Mouse (Mus musculus) telencephalon, adult 2 months (tissue): ENCODE data around the gene Syt5.

Experiments used
- DNase-seq: peaks from one replicate; pipeline ENCODE4 v3.0.0-alpha.2; 2011; ENCODE audit warnings: low read depth, low spot score

Gene Syt5

DNA sequence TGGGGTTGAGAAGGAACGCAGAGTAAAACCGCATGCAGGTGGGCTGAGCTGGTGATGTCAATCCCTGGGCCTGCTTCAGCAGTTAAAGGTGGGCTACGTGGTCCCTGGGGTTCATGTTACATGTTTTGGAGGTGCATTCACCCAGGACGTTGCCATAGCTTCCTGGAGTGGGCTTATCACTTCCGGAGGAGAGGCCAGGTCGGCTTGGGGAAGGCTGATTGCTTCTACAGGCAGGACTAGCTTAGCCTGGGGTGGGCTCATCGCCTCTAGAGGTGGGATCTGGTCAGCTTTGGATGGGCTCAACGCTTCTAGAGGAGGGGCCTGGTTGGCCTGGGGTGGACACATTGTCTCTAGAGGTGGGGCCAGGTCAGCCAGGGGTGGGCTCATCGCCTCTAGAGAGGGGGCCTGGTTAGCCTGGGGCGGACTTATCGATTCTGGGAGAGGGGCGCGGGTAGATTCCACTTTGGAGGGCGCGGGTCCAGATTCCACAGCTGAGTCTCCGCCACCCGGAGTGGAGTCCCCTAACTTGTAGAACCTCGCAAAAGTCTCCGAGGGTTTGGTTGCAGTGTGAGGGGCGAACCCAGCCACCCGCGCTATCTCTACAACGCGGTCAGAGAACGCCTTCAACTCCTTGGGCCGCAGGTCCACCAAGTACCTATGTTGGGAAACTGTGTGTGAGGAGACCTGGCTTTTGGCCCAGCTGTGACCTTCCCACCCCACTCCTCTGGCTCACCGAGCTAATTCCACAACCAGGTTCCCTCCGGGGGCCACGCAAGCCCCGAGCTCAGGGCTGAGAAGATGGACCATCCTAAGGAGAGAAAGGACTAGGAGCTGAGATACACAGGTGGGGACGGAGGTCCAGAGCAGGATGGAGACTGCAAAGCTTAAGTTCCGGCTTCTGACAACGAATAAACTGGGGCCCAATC is 23.9 kb downstream of the Syt5 start:
- no peak for DNase-seq

GRCm38 (mm10) chr7:4522292-4522691 is 25.0 kb downstream of the Syt5 start:
- no peak for DNase-seq

DNA sequence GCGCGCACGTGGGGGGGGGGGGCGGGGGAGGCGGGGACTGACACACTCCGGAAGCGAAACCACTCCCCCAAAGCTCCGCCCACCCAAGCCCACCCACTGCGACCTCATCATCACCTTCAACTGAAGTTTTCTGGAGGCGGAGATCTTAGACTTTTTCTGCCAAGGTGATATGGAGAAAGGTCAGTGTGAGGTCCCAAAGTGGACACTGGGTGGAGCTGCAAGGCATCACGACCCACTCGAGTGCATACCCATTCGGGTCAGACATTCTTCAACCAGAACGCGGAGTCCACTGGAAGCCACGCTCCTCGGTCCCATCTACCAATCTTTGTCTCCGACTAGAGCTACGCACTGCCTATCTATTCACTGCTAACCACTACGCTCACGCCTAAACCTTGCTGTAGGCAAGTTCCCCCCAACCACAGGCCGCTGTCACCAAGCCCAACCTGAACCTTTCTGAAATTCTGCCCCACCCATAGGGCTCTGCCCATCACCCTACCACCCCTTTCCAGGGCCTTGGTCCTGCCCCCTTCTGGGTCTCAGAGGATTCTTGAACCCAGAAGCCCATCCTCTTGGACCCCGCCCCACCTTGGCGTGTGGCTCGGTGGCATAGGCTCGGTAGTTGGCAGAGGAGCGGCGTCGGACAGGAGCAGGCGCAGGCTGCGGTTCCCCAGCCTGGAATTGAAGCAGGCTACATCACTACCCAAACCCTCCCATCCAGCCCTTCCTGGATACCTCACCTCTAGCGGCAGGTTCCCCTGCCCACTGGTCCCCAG is 25.9 kb downstream of the Syt5 start:
- no peak for DNase-seq

GRCm38 (mm10) chr7:4518487-4518886 is 28.9 kb downstream of the Syt5 start:
- DNase-seq: no peak

DNA sequence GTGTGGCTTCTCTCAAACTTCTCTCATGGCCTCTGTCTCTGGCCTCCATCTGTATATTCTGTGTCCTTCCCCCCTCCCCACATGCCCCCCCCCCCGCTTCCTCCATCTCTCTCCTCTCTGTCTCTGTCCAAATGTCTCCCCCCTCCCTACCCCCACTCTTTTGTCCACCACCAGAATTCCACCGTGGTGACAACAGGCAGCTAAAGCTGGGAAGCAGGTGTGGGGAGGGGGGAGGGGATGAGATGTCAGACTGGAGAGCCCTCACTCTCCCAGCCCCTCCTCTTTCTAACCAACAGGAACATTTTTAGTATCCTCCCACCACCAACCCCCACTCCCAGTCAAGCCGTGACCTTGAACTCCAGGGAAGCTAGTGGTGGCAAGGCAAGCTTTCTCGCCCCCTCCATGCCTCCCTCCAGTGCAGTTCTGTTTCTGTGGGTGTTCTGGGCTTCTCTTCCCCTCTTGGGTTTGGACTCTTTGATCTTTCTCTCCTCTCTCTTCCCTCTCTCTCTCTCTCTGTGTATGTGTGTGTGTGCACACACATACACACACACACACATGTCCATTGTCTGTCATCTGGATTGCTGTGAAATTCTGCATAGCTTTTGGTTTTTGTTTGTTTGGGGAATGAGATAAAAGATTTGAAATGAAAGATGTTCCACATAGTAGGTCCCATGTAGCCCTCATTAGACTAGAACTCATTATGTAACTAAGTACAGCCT is 30.9 kb downstream of the Syt5 start, which contains the start of gene Tnnt1:
TSS of gene Tnnt1 (minus strand) at position 51 of the 719 bp plus-strand sequence.
- no peak for DNase-seq

DNA sequence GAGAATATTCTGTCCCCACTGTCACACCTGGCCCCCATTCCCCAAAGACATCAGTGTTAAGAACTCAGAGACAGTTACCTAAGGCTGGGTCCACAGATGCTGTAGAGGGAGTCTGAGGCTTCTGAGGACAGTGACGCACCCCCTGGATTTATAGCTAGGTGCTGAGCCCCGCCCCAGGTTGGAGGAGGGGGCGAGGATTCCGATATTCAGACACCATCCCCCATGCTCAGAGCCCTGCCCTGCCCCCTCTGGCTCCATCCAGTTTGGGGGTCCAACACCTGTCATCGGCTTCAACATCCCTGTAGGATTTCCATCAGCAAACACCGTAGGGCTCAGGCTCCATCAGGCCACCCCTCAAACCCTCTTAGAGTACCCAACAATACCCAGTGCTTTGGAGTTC is 31.5 kb downstream of the Syt5 start:
- no peak for DNase-seq

DNA sequence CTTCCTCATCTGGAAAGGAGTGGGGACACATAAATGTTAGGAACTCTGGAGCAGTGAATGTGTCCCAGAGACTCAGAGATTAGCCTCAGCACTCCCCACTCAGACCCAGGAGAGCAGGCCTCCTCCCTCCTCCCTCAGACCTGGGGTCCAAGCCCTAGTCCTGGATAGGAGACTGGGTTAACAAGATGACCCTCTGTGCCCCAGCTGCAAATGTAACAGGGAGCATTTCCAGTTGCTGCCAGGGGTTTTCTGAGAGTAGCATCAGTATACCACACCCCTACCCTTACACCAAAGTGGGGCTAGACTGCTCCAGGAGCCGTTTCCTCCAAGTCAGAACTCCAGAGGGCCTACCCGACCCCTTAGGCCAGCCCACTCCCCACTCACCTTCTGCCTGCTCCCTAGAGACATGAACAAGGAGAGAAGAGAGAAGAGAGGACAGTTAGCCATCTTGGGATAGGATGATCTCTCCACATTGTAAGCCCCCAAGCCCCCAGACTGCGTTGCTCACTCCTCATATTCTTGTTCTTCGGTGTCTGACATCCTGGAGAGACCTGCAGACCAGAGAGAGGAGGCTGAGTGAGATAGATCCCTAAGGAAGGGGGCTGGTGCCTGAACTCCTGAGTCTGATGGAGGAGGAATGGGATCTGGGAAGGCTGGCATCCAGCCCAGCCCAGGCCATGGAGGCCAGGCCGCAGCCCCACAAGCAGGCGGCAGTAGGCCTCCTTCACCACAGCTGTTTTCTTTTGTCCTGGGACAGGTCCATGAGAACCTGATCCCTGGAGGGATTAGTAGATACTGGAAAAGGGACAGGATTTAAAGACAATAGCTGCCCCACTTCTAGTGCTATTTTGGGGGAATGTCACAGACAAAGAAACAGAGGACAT is 33.3 kb downstream of the Syt5 start:
- no peak for DNase-seq

- no peak for DNase-seq
These were observed 34.1 kb downstream of the Syt5 start for GRCm38 (mm10) chr7:4513236-4513635.

- DNase-seq: no peak
These were observed 35.7 kb downstream of the Syt5 start for GRCm38 (mm10) chr7:4511489-4512224.

GRCm38 (mm10) chr7:4509863-4510608 is 37.3 kb downstream of the Syt5 start:
- DNase-seq: no peak

- DNase-seq: no peak
These were observed 38.6 kb downstream of the Syt5 start for GRCm38 (mm10) chr7:4508739-4509116.

DNA sequence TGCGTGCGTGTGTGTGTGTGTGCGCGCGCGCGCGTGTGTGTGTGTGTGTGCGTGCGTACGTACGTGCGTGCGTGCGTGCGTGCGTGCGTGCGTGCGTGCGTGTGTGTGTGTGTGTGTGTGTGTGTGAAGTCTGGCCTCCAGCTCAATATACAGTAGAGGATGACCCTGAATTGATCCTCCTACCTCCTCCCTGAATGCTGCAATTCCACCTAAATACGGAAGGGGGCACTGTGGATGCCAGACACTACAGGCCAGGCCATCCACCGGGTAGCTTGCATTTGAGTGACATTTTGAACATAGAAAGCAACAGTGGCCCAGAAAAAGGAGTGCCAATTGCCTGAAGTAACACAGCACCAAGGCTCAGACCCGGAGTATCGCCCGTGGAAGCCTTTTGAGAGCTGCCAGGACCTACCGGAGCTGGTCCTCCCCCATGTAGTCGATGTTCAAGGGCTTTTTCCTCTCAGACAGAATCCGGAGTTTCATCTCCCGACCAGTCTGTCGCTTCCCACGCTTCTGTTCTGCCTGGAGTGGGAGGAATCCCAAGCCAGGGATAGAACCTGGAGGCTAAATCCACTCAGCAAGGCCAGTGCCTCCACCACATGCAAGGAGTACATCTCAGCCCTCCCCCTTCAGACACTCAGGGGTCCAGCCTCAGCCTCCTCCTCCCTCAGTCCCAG is 39.1 kb downstream of the Syt5 start:
- peak; percentile 44 for DNase-seq

GRCm38 (mm10) chr7:4507220-4507619 is 40.1 kb downstream of the Syt5 start:
- no peak for DNase-seq

DNA sequence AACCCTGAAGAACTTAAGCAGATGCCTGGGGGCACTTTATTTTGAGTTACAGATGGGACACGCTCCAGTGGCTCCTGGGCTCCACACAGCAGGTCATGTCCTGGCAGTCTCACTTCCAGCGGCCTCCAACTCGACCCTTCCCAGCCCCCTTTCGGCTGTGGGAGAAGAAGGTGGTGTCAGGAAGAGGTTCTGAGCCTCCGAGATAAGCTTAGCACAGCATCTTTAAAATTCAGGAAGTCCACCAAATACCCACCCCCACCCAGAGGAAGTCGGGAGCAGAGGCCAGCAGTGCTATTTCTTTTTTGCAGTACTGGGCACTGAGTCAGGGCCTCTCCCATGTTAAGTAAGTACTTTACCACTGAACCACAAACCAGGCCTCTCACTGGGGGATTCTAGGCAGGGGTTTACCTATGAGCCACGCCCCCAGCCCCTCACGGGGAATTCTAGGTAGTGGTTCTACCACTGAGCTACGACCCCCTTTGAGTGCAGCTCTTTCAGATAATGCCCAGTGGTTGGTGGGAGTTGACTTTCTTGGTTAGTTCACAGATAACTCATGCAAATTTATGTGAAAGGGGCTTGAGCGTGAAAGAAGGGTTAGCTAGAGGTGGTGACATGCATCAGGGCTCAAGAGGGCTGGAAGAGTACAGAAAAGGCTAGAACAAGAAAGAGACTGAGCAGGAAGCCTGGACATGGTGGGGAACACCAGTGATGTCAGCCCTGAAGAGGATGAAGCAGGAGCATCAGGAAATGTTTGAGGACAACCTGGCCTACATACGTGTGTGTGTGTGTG is 42.5 kb downstream of the Syt5 start:
- DNase-seq: no peak

DNA sequence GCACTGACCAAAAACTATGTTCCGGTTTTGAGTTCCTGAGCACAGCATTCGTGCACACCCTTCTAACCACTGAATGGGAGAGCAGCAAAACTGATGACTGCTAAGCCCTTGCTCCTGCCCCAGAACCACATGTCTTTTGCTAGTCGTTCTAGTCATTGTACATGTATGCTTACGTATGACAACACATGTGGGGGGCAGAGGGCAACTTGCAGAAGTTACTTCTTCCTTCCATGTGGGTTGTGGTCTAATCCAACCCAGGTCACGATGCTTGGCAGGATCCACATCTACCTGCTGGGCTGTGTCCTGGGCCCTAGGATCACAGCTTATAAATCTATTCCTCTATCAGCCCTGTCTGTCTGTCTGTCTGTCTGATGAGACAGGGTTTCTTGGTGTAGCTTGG is 43.5 kb downstream of the Syt5 start:
- no peak for DNase-seq

DNA sequence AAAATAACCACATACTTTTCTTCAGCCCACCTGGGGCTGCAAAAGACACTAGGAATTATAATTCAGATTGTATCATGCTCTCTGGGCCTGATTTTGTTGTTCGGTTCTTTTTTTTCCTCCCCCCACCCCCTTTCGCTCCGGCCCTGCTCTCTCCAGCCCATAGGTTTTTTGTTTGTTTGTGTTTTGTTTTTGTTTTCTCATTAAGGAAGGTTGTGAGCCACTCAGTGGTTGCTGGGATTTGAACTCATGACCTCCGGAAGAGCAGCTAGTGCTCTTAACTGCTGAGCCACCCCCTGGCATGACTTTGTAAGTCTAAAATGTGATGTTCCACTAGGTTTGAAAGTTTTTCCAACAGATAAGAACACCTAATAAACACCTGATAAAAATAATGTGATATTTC is 44.2 kb downstream of the Syt5 start:
- DNase-seq: no peak

DNA sequence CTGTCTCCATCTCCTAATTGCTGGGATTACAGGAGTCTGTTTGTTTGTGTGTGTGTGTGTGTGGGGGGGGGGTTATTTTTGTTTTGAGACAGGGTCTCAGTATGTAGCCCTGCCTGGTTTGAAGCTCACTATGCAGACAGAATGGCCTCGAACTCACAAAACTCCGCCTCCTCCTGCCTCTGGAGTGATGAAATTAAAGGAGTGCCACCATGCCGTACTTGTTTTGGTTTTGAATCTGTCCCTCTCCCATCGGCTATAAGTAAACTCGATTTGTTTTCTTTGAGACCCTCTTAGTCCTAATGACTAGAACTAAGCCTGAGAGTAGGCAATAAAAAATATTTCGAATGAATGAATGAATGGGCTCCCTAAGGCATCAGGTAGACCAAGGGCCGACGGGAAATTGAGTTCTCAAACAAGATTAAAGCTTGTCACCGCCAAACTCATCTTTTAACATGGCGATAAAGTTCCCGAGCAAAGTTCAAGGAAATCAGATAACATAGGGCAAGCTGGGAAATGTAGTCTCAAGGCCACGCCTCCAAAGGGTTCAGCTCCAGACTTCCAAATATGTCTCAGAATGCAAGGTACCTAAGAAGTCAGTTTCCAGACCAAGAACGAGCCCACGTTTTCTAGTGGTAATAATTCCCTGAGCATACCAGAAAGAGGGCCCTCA is 44.8 kb downstream of the Syt5 start:
- peak; percentile 94 for DNase-seq
